Mouse (Mus musculus): Measurements from ENCODE around the gene Enox1.

DNA sequence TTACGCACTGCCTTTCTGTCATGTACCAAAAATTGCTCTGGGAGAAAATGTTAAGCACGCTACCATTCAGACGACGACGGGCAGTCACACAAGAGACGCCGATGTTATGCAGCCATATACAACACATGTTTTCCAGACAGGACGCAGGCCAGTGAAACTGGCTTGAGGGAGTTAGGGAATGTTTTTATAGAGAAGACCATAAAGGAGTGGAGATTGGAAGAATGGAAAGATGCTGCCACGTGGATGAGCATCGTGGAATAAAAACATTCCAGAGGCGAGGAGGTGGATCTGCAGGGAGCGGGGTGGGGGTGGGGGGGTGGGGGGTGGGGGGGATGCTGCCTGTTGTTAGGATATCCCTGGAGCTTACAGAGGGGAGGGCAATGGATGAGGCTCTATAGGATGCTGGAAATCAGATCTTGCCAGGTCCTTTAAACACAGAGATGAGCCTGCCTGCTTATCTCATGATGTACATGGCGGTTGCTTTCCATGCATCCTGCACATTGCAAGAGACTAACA lies 116.4 kb downstream of the Enox1 start:
- TF ChIP-seq CTCF (conservative IDR thresholded peaks at IDR 0.05; ENCODE audit: insufficient read depth, insufficient read length, low read depth, low read length): no peak
- no peak for TF ChIP-seq POLR2A (IDR thresholded peaks at IDR 0.05; ENCODE audit: low read depth, low read length)

Data from kidney, adult 2 months (tissue).